Mouse (Mus musculus): ENCODE measurements around the gene Slc39a8. TPM values are rescaled to one million over a fixed set of nuclear protein-coding genes. Genes with fewer than 3 reads are reported as not detected.

The Slc39a8 gene
- polyA plus RNA-seq, 1 experiment, result 2.0 TPM

DNA sequence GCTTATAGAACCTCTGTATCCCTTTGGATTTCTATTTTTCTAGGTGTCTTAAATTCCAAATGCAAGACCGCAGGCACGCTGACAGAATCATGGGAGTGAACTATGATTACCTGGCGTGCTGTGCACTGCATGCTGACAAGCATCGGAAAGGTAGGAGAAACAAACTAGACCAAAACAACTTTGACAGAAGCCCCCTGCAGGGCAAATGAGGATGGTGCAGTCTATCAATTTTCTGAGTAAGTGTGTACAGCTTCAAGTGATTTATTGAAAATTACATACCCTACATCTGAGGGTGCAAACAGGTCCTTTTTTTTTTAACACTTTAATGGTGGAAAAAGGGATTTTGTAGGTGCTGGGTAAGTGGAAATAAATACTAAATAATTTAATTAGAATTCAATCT is 103.1 kb downstream of the Slc39a8 start:
- Histone ChIP-seq H3K4me1 (ENCODE audit: control insufficient read depth, insufficient read depth, insufficient read length) (no peaks in the 10 kb centered on the region), H3K27ac (ENCODE audit: insufficient read depth, low read length) (no peak overlapping the region), H3K27me3 (ENCODE audit: control insufficient read depth, insufficient read depth, low read length) (no peaks in the 10 kb centered on the region), H3K36me3 (ENCODE audit: control insufficient read depth, insufficient read depth, low read length) (no peaks in the 10 kb centered on the region), H3K4me3 (ENCODE audit: extremely low read depth, insufficient read depth, insufficient read length) (no peak overlapping the region)
- no peak for DNase-seq (ENCODE audit: low read depth in 1 of 2, low spot score in 2 of 2)
- 87% methylated on average over 4 of the region's 4 CpGs for WGBS
- TF ChIP-seq POLR2A (IDR thresholded peaks at IDR 0.05; ENCODE audit: low read depth, low read length) (no peak), CTCF (IDR thresholded peaks at IDR 0.05; ENCODE audit: extremely low read depth, insufficient read depth, insufficient read length, insufficient replicate concordance) (no peak)

DNA sequence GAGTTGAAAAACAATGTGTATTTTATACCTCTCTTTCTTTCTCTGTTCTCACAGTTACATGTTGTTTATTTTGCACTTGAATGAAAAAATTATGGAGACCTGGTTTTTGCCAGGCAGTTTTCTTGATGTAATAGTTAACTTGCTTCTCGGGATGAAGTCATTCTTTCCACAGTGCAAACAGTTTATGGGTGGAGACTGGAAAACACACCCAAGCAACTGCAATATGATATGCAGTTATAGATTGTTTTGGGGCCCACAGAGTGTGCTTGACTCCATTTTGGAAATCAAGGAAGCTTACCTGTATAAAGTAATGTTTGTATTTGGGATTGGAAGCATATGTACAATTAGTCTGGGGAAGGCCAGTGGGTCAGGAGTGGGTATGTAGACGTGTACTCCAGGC is 112.4 kb downstream of the Slc39a8 start:
- no peaks in the 10 kb centered on the region for H3K36me3 ChIP-seq (ENCODE audit: control insufficient read depth, insufficient read depth, low read length)
- H3K4me1 ChIP-seq (ENCODE audit: control insufficient read depth, insufficient read depth, insufficient read length), result no peaks in the 10 kb centered on the region
- DNase-seq (ENCODE audit: low read depth in 1 of 2, low spot score in 2 of 2), result no peak
- 81% methylated on average over 2 of the region's 2 CpGs for WGBS
- no peak overlapping the region for H3K4me3 ChIP-seq (ENCODE audit: extremely low read depth, insufficient read depth, insufficient read length)
- no peak overlapping the region for H3K27ac ChIP-seq (ENCODE audit: insufficient read depth, low read length)
- no peaks in the 10 kb centered on the region for H3K27me3 ChIP-seq (ENCODE audit: control insufficient read depth, insufficient read depth, low read length)
- TF ChIP-seq CTCF (IDR thresholded peaks at IDR 0.05; ENCODE audit: extremely low read depth, insufficient read depth, insufficient read length, insufficient replicate concordance) (no peak), POLR2A (IDR thresholded peaks at IDR 0.05; ENCODE audit: low read depth, low read length) (no peak)

Other genes with a start within 250 kb of the Slc39a8 start
- 188 and 220 TPM in 2 replicates for gene Nfkb1, start 133.7 kb upstream of the Slc39a8 start, polyA plus RNA-seq (2012; rRNA removed)